Mouse (Mus musculus) CH12.LX (cell line): Measurements from ENCODE around the gene Rgl1. TPM values are rescaled to one million over a fixed set of nuclear protein-coding genes. Genes with fewer than 3 reads are reported as not detected.

ENCODE experiments used
- DNase-seq: peaks from one replicate; pipeline ENCODE4 v3.0.0-alpha.2; 2013; ENCODE audit errors: extremely low read depth
- H3K27ac ChIP-seq: 2 replicates; pipeline ENCODE4 v1.5.1; 2012; ENCODE audit warnings: low read depth, mild to moderate bottlenecking, control low read depth, moderate library complexity; ENCODE audit not compliant: insufficient read depth
- H3K27me3 ChIP-seq: replicated peaks from 2 replicates; pipeline ENCODE3; 2012; ENCODE audit warnings: inconsistent platforms
- H3K36me3 ChIP-seq, 2 experiments: replicated peaks in 1 of 2; 2 replicates each; pipeline versions ENCODE3 to v1.6.1; 2012; ENCODE audit warnings: inconsistent platforms in 1 of 2, low read length in 1 of 2, mild to moderate bottlenecking in 1 of 2, mixed read lengths in 1 of 2, moderate library complexity in 1 of 2; ENCODE audit not compliant: control insufficient read depth in 1 of 2, insufficient read depth in 1 of 2
- H3K4me1 ChIP-seq, 2 experiments: 2 replicates each; pipeline ENCODE4 v1.6.1; 2012; ENCODE audit warnings: inconsistent platforms in 1 of 2, moderate library complexity in 1 of 2; ENCODE audit not compliant: insufficient read depth in 2 of 2, control insufficient read depth in 1 of 2
- H3K4me2 ChIP-seq: 2 replicates; pipeline ENCODE4 v1.6.1; 2012; ENCODE audit warnings: low read depth, mild to moderate bottlenecking, control low read depth; ENCODE audit not compliant: poor library complexity, insufficient read depth, severe bottlenecking
- H3K4me3 ChIP-seq, 3 experiments: fragments of 150-350 bp in 1 of 3; sonication (generic) in 1 of 3; replicated peaks in 1 of 3; 2 replicates each; pipeline versions ENCODE3 to v1.5.1; 2011 to 2012; ENCODE audit warnings: low read depth in 2 of 3, low read length in 2 of 3, mild to moderate bottlenecking in 2 of 3, moderate library complexity in 2 of 3, control low read depth in 1 of 3, improper control_type of control experiment in 1 of 3, inconsistent platforms in 1 of 3, mixed read lengths in 1 of 3; ENCODE audit not compliant: poor library complexity in 1 of 3
- H3K79me2 ChIP-seq: replicated peaks from 2 replicates; pipeline ENCODE4 v1.6.1; 2012; ENCODE audit warnings: mild to moderate bottlenecking, moderate library complexity; ENCODE audit not compliant: control insufficient read depth, poor library complexity, insufficient read depth, severe bottlenecking; ENCODE audit errors: extremely low read depth
- H3K9ac ChIP-seq: 2 replicates; pipeline ENCODE4 v1.6.1; 2012; ENCODE audit warnings: low read depth, mild to moderate bottlenecking, control low read depth, moderate library complexity; ENCODE audit not compliant: insufficient read depth
- H3K9me3 ChIP-seq: replicated peaks from 2 replicates; pipeline ENCODE3; 2012; ENCODE audit warnings: low read length, inconsistent platforms, mixed read lengths
- CHD1 ChIP-seq: IDR thresholded peaks from 2 replicates; pipeline ENCODE4 v1.6.1; 2012; ENCODE audit warnings: low read depth, low read length, improper control_type of control experiment, inconsistent platforms
- CTCF ChIP-seq, 2 experiments: IDR thresholded peaks in 1 of 2; conservative IDR thresholded peaks in 1 of 2; 2 replicates each; pipeline ENCODE4 v1.5.1; 2011 to 2012; ENCODE audit warnings: low read depth in 2 of 2, low read length in 2 of 2, improper control_type of control experiment in 1 of 2, inconsistent platforms in 1 of 2, mild to moderate bottlenecking in 1 of 2, moderate library complexity in 1 of 2
- ELF1 ChIP-seq: IDR thresholded peaks from 2 replicates; pipeline ENCODE4 v1.6.1; 2014; ENCODE audit warnings: low read depth, mild to moderate bottlenecking, inconsistent platforms, low read length, improper control_type of control experiment
- GABPA ChIP-seq: IDR thresholded peaks from 2 replicates; pipeline ENCODE4 v1.6.1; 2012; ENCODE audit warnings: low read depth, low read length, improper control_type of control experiment, inconsistent platforms; ENCODE audit not compliant: insufficient replicate concordance
- JUN ChIP-seq: IDR thresholded peaks from 2 replicates; pipeline ENCODE4 v1.6.1; 2011; ENCODE audit warnings: low read depth, mild to moderate bottlenecking, low read length, improper control_type of control experiment, moderate library complexity; ENCODE audit not compliant: insufficient read depth
- JUND ChIP-seq: conservative IDR thresholded peaks from 2 replicates; pipeline ENCODE4 v1.6.1; 2011; ENCODE audit warnings: low read depth, low read length, improper control_type of control experiment
- KAT2A ChIP-seq: IDR thresholded peaks from 2 replicates; pipeline ENCODE4 v1.6.1; 2012; ENCODE audit warnings: low read length, improper control_type of control experiment, inconsistent platforms; ENCODE audit not compliant: insufficient replicate concordance
- MAX ChIP-seq: IDR thresholded peaks from 2 replicates; pipeline ENCODE4 v1.6.1; 2011; ENCODE audit warnings: low read length, improper control_type of control experiment
- MEF2A ChIP-seq: IDR thresholded peaks from 2 replicates; pipeline ENCODE4 v1.6.1; 2014; ENCODE audit warnings: low read depth, mild to moderate bottlenecking, inconsistent platforms, low read length, improper control_type of control experiment, borderline replicate concordance
- MXI1 ChIP-seq: IDR thresholded peaks from 2 replicates; pipeline ENCODE4 v1.6.1; 2011; ENCODE audit warnings: mild to moderate bottlenecking, low read depth, low read length, improper control_type of control experiment
- POLR2AphosphoS2 ChIP-seq: IDR thresholded peaks from 2 replicates; pipeline ENCODE4 v1.6.1; 2011; ENCODE audit warnings: low read depth, low read length, improper control_type of control experiment
- RAD21 ChIP-seq: IDR thresholded peaks from 2 replicates; pipeline ENCODE4 v1.6.1; 2011; ENCODE audit warnings: low read depth, mild to moderate bottlenecking, low read length, improper control_type of control experiment, moderate library complexity
- RCOR1 ChIP-seq: conservative IDR thresholded peaks from 2 replicates; pipeline ENCODE4 v1.6.1; 2012; ENCODE audit warnings: low read depth, mild to moderate bottlenecking, inconsistent platforms, low read length, improper control_type of control experiment
- TBP ChIP-seq: conservative IDR thresholded peaks from 2 replicates; pipeline ENCODE4 v1.6.1; 2011; ENCODE audit warnings: low read depth, low read length, improper control_type of control experiment
- TCF12 ChIP-seq: IDR thresholded peaks from 2 replicates; pipeline ENCODE4 v1.6.1; 2014; ENCODE audit warnings: low read depth, mild to moderate bottlenecking, inconsistent platforms, low read length, improper control_type of control experiment
- UBTF ChIP-seq: IDR thresholded peaks from 2 replicates; pipeline ENCODE4 v1.6.1; 2012; ENCODE audit warnings: low read depth, mild to moderate bottlenecking, inconsistent platforms, low read length, improper control_type of control experiment, moderate library complexity
- USF1 ChIP-seq: IDR thresholded peaks from 2 replicates; pipeline ENCODE4 v1.6.1; 2014; ENCODE audit warnings: low read depth, mild to moderate bottlenecking, inconsistent platforms, low read length, improper control_type of control experiment
- USF2 ChIP-seq: conservative IDR thresholded peaks from 2 replicates; pipeline ENCODE4 v1.6.1; 2011; ENCODE audit warnings: low read depth, low read length, improper control_type of control experiment
- ZKSCAN1 ChIP-seq: IDR thresholded peaks from 2 replicates; pipeline ENCODE4 v1.6.1; 2012; ENCODE audit warnings: low read depth, inconsistent platforms, low read length, improper control_type of control experiment, borderline replicate concordance
- ZNF384 ChIP-seq: IDR thresholded peaks from 2 replicates; pipeline ENCODE4 v1.6.1; 2012; ENCODE audit warnings: low read depth, low read length, improper control_type of control experiment, inconsistent platforms
- dilution Hi-C: fragments of 300-500 bp; cut with MboI; formaldehyde crosslinking; loops from 2 replicates; pipeline ENCODE4 v1.14.3; 2020; ENCODE audit warnings: low sequenced_read_pairs; ENCODE audit not compliant: extremely low pct_unique_long_range_greater_than_20kb, extremely low pct_ligation_motif_present
- in situ Hi-C: fragments of 300-500 bp; cut with MboI; formaldehyde crosslinking; loops from 3 replicates; pipeline ENCODE4 v1.14.3; 2019; ENCODE audit warnings: low sequenced_read_pairs, low pct_ligation_motif_present, low pct_unique_long_range_greater_than_20kb, mixed read lengths
- polyA plus RNA-seq: library from polyadenylated mRNA; unstranded; fragments of >175 nt; gene quantifications from 2 replicates; pipeline ENCODE4 v1.2.1, GENCODE M21; 2012; ENCODE audit warnings: low read depth; ENCODE audit not compliant: insufficient read length
- total RNA-seq, 2 experiments: library from RNA; depleted of rRNA; stranded (reverse); fragments of 300-350 nt in 1 of 2; fragments of >200 nt in 1 of 2; gene quantifications; 2 replicates each; pipeline ENCODE4 v1.2.3; 2012 to 2014

The Rgl1 gene
- total and polyA plus RNA-seq, 3 experiments: 0.25 to 1.7 (median 0.74) TPM

- dilution Hi-C loops (no loop called here), in situ Hi-C loops (no loop called here)
- Histone ChIP-seq H3K4me1 (peaks cover 0 to 23% of the 10 kb centered on the region in 2 experiments; a peak in 2 of 4 replicates), H3K36me3 (no peaks in the 10 kb centered on the region), H3K4me2 (no peak overlapping the region), H3K79me2 (no peaks in the 10 kb centered on the region), H3K27ac (no peak overlapping the region), H3K9ac (no peak overlapping the region), H3K4me3 (no peak overlapping the region), H3K27me3 (no peaks in the 10 kb centered on the region), H3K9me3 (no peaks in the 10 kb centered on the region)
- no peak for DNase-seq
- TF ChIP-seq RCOR1 (no peak), TCF12 (no peak), POLR2AphosphoS2 (no peak), JUN (no peak), MEF2A (no peak)
Observed at GRCm38 (mm10) chr1:152714405-152714804, 51.7 kb downstream of the Rgl1 start.

- in situ Hi-C loops: no loop called here
- dilution Hi-C loops: no loop called here
- no peak overlapping the region for H3K4me2 ChIP-seq
- no peaks in the 10 kb centered on the region for H3K79me2 ChIP-seq
- H3K9ac ChIP-seq: no peak overlapping the region
- DNase-seq: no peak
- no peak overlapping the region for H3K4me3 ChIP-seq
- H3K27ac ChIP-seq: no peak overlapping the region
- H3K27me3 ChIP-seq: no peaks in the 10 kb centered on the region
- no peaks in the 10 kb centered on the region for H3K36me3 ChIP-seq
- TF ChIP-seq KAT2A (no peak), MAX (no peak), JUND (no peak), USF2 (no peak), CHD1 (no peak), TCF12 (no peak)
- peaks cover 0 to 21% of the 10 kb centered on the region in 2 experiments; a peak in 2 of 4 replicates for H3K4me1 ChIP-seq
- no peaks in the 10 kb centered on the region for H3K9me3 ChIP-seq
Observed at GRCm38 (mm10) chr1:152713924-152714323, 52.2 kb downstream of the Rgl1 start.

- no peak overlapping the region for H3K4me2 ChIP-seq
- dilution Hi-C loops: no loop called here
- H3K9ac ChIP-seq: no peak overlapping the region
- TF ChIP-seq USF1 (no peak), MEF2A (no peak), UBTF (no peak), ZKSCAN1 (no peak), GABPA (no peak), JUND (no peak), RAD21 (no peak), CTCF (conservative IDR thresholded peaks at IDR 0.05 in 1 of 2, IDR thresholded peaks at IDR 0.05 in 1 of 2; ENCODE audit: low read depth in 2 of 2, low read length in 2 of 2) (no peak), POLR2AphosphoS2 (no peak), ZNF384 (no peak), MXI1 (no peak), ELF1 (no peak), TBP (no peak)
- H3K4me3 ChIP-seq: no peak overlapping the region
- H3K36me3 ChIP-seq: no peaks in the 10 kb centered on the region
- H3K4me1 ChIP-seq: 0 out of 4 replicates have a peak, but pooled peaks cover 0 to 7% of the 10 kb centered on the region in 2 experiments
- H3K27me3 ChIP-seq: no peaks in the 10 kb centered on the region
- DNase-seq: no peak
- H3K9me3 ChIP-seq: no peaks in the 10 kb centered on the region
- no peaks in the 10 kb centered on the region for H3K79me2 ChIP-seq
- H3K27ac ChIP-seq: no peak overlapping the region
- in situ Hi-C loops: no loop called here
Observed at GRCm38 (mm10) chr1:152711037-152711436, 55.1 kb downstream of the Rgl1 start.
